Mouse (Mus musculus) thymus, adult 2 months (tissue): ENCODE data around the gene Hmga1. TPM values are rescaled to one million over a fixed set of nuclear protein-coding genes. Genes with fewer than 3 reads are reported as not detected.

ENCODE experiments used
- DNase-seq: peaks from one replicate; pipeline ENCODE4 v3.0.0; 2021
- H3K27ac ChIP-seq: fragments of 200-500 bp; 2 replicates; pipeline ENCODE4 v1.5.1; 2012; ENCODE audit warnings: low read length, control low read depth; ENCODE audit not compliant: control insufficient read depth, insufficient read depth
- H3K27me3 ChIP-seq: fragments of 200-500 bp; 2 replicates; pipeline ENCODE4 v1.6.1; 2012; ENCODE audit warnings: mild to moderate bottlenecking, low read length, moderate library complexity, mixed read lengths; ENCODE audit not compliant: control insufficient read depth, insufficient read depth
- H3K36me3 ChIP-seq: fragments of 200-500 bp; 2 replicates; pipeline ENCODE4 v1.6.1; 2012; ENCODE audit warnings: mild to moderate bottlenecking, low read length, moderate library complexity; ENCODE audit not compliant: control insufficient read depth, insufficient read depth
- H3K4me1 ChIP-seq: fragments of 200-500 bp; replicated peaks from 2 replicates; pipeline ENCODE4 v1.6.1; 2012; ENCODE audit warnings: low read length; ENCODE audit not compliant: control insufficient read depth, insufficient read depth
- H3K4me3 ChIP-seq: fragments of 200-500 bp; 2 replicates; pipeline ENCODE4 v1.5.1; 2012; ENCODE audit warnings: mild to moderate bottlenecking, low read length, control low read depth, moderate library complexity; ENCODE audit not compliant: control insufficient read depth, insufficient read depth
- CTCF ChIP-seq: fragments of 200-500 bp; IDR thresholded peaks from 2 replicates; pipeline ENCODE4 v1.5.1; 2012; ENCODE audit warnings: mild to moderate bottlenecking, control low read depth, low read length, moderate library complexity, borderline replicate concordance; ENCODE audit not compliant: control insufficient read depth, poor library complexity, insufficient read depth; ENCODE audit errors: extremely low read depth
- POLR2A ChIP-seq: fragments of 200-500 bp; IDR thresholded peaks from 2 replicates; pipeline ENCODE4 v1.6.1; 2012; ENCODE audit warnings: mild to moderate bottlenecking, low read length, control low read depth, moderate library complexity; ENCODE audit not compliant: control insufficient read depth, poor library complexity, insufficient read depth; ENCODE audit errors: extremely low read depth
- WGBS: fragments of 180-500 bp; shearing (Covaris S2); methylation state at CpG from one replicate; pipeline ENCODE4 v1.1.7; 2018; 5-methylcytosine and 5-hydroxymethylcytosine counted together
- polyA plus RNA-seq: library from polyadenylated mRNA; depleted of rRNA; stranded (reverse); fragments of >200 nt; gene quantifications from 2 replicates; pipeline ENCODE4 v1.2.3, GENCODE M21; 2012

Hmga1 gene
- polyA plus RNA-seq, 1 experiment = 430 TPM

GRCm38 (mm10) chr17:27563771-27564244 is 7.5 kb downstream of the Hmga1 start:
- Histone ChIP-seq H3K27ac (no peak overlapping the region), H3K27me3 (no peaks in the 10 kb centered on the region), H3K36me3 (peaks cover 15% of the 10 kb centered on the region), H3K4me1 (peaks cover 47% of the 10 kb centered on the region), H3K4me3 (no peak overlapping the region)
- TF ChIP-seq POLR2A = no peak
- TF ChIP-seq CTCF = no peak
- no peak for DNase-seq
- 66% methylated on average over 7 of the region's 7 CpGs for WGBS

- peak; percentile 38 for DNase-seq
- Histone ChIP-seq H3K36me3 (peaks cover 15% of the 10 kb centered on the region), H3K27me3 (no peaks in the 10 kb centered on the region), H3K4me1 (peaks cover 40% of the 10 kb centered on the region), H3K4me3 (peak overlapping the region; percentile 58), H3K27ac (no peak overlapping the region; the same call in 1 of the 2 replicates)
- 23% methylated on average over 20 of the region's 20 CpGs for WGBS
- no peak for TF ChIP-seq POLR2A
- no peak for TF ChIP-seq CTCF
These were observed 8.3 kb downstream of the Hmga1 start for GRCm38 (mm10) chr17:27564391-27565162.

GRCm38 (mm10) chr17:27565163-27565941 is 9.1 kb downstream of the Hmga1 start, which contains the start of gene AI413582:
Gene AI413582 (minus strand): TSS chr17:27565756.
- under 1% methylated on average over 58 of the region's 58 CpGs for WGBS
- Histone ChIP-seq H3K4me1 (peaks cover 35% of the 10 kb centered on the region), H3K4me3 (peak within 1 kb of the TSS; percentile 58), H3K36me3 (peaks cover 11% of the 10 kb centered on the region), H3K27ac (peak within 1 kb of the TSS; percentile 4; the same call in 1 of the 2 replicates), H3K27me3 (no peaks in the 10 kb centered on the region)
- TF ChIP-seq CTCF (peak; percentile 94; the same call in 1 of the 2 replicates), POLR2A (peak; percentile 71; the same call in 1 of the 2 replicates)
- DNase-seq = peak; percentile 97

GRCm38 (mm10) chr17:27565942-27566267 is 9.6 kb downstream of the Hmga1 start:
- no peak for TF ChIP-seq POLR2A
- H3K36me3 ChIP-seq = peaks cover 11% of the 10 kb centered on the region
- H3K4me3 ChIP-seq = peak overlapping the region; percentile 48
- WGBS = 2% methylated on average over 13 of the region's 13 CpGs
- no peak for DNase-seq
- no peak overlapping the region for H3K27ac ChIP-seq
- no peaks in the 10 kb centered on the region for H3K27me3 ChIP-seq
- peaks cover 35% of the 10 kb centered on the region for H3K4me1 ChIP-seq

GRCm38 (mm10) chr17:27568228-27568627 is 11.9 kb downstream of the Hmga1 start:
- H3K4me1 ChIP-seq = peaks cover 27% of the 10 kb centered on the region
- no peaks in the 10 kb centered on the region for H3K27me3 ChIP-seq
- H3K27ac ChIP-seq = no peak overlapping the region
- TF ChIP-seq CTCF (no peak), POLR2A (no peak)
- no peaks in the 10 kb centered on the region for H3K36me3 ChIP-seq
- no peak for DNase-seq
- WGBS = 96% methylated on average over 5 of the region's 5 CpGs
- H3K4me3 ChIP-seq = no peak overlapping the region

GRCm38 (mm10) chr17:27571315-27571714 is 15.0 kb downstream of the Hmga1 start:
- 86% methylated on average over 8 of the region's 8 CpGs for WGBS
- no peaks in the 10 kb centered on the region for H3K36me3 ChIP-seq
- H3K27me3 ChIP-seq = no peaks in the 10 kb centered on the region
- DNase-seq = no peak
- no peak overlapping the region for H3K27ac ChIP-seq
- H3K4me1 ChIP-seq = peaks cover 6% of the 10 kb centered on the region
- H3K4me3 ChIP-seq = no peak overlapping the region
- TF ChIP-seq POLR2A (no peak), CTCF (no peak)
